Mouse (Mus musculus) olfactory bulb, adult 2 months (tissue): Measurements from ENCODE around the gene Syce2.

Source experiments
- CTCF ChIP-seq: fragments of 200-500 bp; IDR thresholded peaks from 2 replicates; pipeline ENCODE4 v1.5.1; 2012; ENCODE audit warnings: low read depth, mild to moderate bottlenecking, low read length, moderate library complexity; ENCODE audit not compliant: insufficient read depth
- POLR2A ChIP-seq: fragments of 200-500 bp; IDR thresholded peaks from 2 replicates; pipeline ENCODE4 v1.6.1; 2012; ENCODE audit warnings: mild to moderate bottlenecking, low read depth, low read length, moderate library complexity; ENCODE audit not compliant: insufficient read depth

DNA sequence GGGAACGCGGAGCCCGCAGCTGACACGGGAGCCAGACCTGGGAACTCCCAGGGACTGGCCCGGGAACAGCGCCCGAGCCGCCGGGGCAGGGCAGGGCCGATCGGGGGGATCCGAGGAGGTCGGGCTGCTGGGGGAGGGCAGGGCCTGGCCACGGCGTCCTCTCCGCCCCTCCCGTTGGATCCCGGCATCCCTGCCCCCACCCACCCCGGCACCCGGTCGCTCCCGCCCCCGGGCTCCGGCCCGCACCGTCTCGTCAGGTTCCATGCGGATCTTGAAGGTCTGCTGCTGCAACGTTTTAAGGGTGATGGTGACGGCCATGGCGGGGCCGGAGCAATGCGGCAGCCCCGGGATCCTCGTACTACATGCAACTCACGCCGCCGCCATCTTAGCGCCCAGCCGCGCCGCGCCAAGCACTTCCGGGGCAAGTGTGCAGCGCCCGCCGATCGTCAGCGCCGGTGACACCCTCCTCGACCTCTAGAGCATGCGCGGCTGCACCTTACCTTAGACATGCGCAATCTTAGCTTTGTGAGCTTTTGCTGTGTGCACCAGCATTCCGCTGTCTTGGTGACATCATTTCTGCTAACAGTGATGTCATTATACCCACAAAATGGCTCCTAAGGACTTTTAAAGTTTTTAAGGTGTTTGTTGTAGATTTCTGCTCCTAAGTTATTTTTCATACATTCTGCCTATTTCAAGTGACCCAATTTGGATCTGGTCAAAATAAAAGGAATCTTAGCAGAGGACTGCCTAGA is 31.5 kb upstream of the Syce2 start, which contains the start of gene Rad23a:
- peak; percentile 43; the same call in 1 of the 2 replicates for TF ChIP-seq POLR2A
- no peak for TF ChIP-seq CTCF
